Mouse (Mus musculus) spleen, adult 2 months (tissue): Measurements from ENCODE around the gene Fat3.

Experiments used
- CTCF ChIP-seq: fragments of 200-500 bp; IDR thresholded peaks from 2 replicates; pipeline ENCODE4 v1.5.1; 2011; ENCODE audit warnings: mild to moderate bottlenecking, inconsistent platforms; ENCODE audit not compliant: insufficient read depth, insufficient read length, insufficient replicate concordance; ENCODE audit errors: extremely low read depth
- POLR2A ChIP-seq: fragments of 200-500 bp; IDR thresholded peaks from 2 replicates; pipeline ENCODE4 v1.6.1; 2011; ENCODE audit warnings: low read depth, low read length, inconsistent platforms

DNA sequence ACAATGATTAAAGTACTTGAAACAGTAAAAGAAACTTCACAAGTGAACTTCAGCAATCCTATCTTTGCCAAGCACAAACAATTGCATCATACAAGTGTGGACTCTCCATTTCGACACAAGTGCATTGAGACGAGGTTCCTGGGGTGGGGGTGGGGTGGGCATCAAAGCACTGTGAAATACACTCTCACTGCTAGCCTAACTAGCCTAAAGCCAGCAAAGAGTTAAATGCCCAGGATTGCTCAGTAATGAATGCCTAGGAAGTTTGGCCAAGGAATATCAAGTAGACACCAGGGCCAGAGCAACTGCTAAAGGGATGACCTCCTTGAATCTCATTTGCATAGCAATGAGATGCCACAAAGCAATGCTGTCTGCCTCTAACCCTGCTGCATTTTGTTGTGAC, 16.3 kb downstream of the Fat3 start:
- no peak for TF ChIP-seq POLR2A
- TF ChIP-seq CTCF = no peak
